Mouse (Mus musculus) CD4-positive, CD25-positive, alpha-beta regulatory T cell, adult 4 months (primary cell): ENCODE results near the gene Mrps2. TPM values are rescaled to one million over a fixed set of nuclear protein-coding genes. Genes with fewer than 3 reads are reported as not detected.

Source experiments
- polyA plus RNA-seq, 2 experiments: library from polyadenylated mRNA; unstranded; fragments of 100-300 nt; shearing (Covaris generic); gene quantifications; one replicate each; pipeline ENCODE4 v1.2.1; 2017

The Mrps2 gene
- polyA plus RNA-seq, 2 experiments from 2014 or later, result 19.5 to 24.0 TPM

Other genes with a start within 250 kb of the Mrps2 start
- gene Ppp1r26, start 21.3 kb upstream of the Mrps2 start, polyA plus RNA-seq, result not detected
- gene 1700007K13Rik, start 1.7 kb upstream of the Mrps2 start, polyA plus RNA-seq, result not detected
- not detected for gene Gbgt1, start 28.8 kb downstream of the Mrps2 start, polyA plus RNA-seq
- gene Gm10134, start 38.0 kb downstream of the Mrps2 start, polyA plus RNA-seq, result not detected
- gene Ralgds, start 45.1 kb downstream of the Mrps2 start, polyA plus RNA-seq, result 1 to 10 TPM; 4.3 to 8.8 TPM
- gene Cel, start 95.3 kb downstream of the Mrps2 start, polyA plus RNA-seq, result not detected
- gene Gtf3c5, start 115.7 kb downstream of the Mrps2 start, polyA plus RNA-seq, result 10 to 100 TPM; 18.5 to 27.0 TPM
- gene Gfi1b, start 153.9 kb downstream of the Mrps2 start, polyA plus RNA-seq, result not detected
- 10 to 100 TPM; 15.9 to 33.3 TPM for gene Tsc1, start 173.2 kb downstream of the Mrps2 start, polyA plus RNA-seq
- not detected for gene Spaca9, start 231.7 kb downstream of the Mrps2 start, polyA plus RNA-seq
- gene Ak8, start 232.1 kb downstream of the Mrps2 start, polyA plus RNA-seq, result not detected